Mouse (Mus musculus) heart, embryonic 12.5 days (tissue): Measurements from ENCODE around the gene Spcs3. TPM values are rescaled to one million over a fixed set of nuclear protein-coding genes. Genes with fewer than 3 reads are reported as not detected.

Source experiments
- polyA plus RNA-seq: library from polyadenylated mRNA; unstranded; fragments of >200 nt; fragmentation: Nextera tagmentation; extraction: Ambion mirVana; gene quantifications from 2 replicates; pipeline ENCODE4 v1.2.1, GENCODE M21; 2016

Spcs3 gene
- polyA plus RNA-seq, 1 experiment from 2014 or later = 89.5 TPM

Other genes starting within 250 kb of the Spcs3 start
- 4.3 TPM in 2 replicates for gene Asb5, start 418 bp downstream of the Spcs3 start, polyA plus RNA-seq
- not detected in 2 replicates for gene Spata4, start 70.8 kb upstream of the Spcs3 start, polyA plus RNA-seq